Mouse (Mus musculus) hindbrain, embryonic 12.5 days (tissue): Measurements from ENCODE around the gene Syndig1l. TPM values are rescaled to one million over a fixed set of nuclear protein-coding genes. Genes with fewer than 3 reads are reported as not detected.

Experiments used
- ATAC-seq: fragments of 200-750 bp; cut with Nextera tagmentation; 2 replicates; pipeline ENCODE4 v1.8.0; 2017; ENCODE audit warnings: moderate TSS enrichment; ENCODE audit not compliant: low FRiP score
- H3K27ac ChIP-seq: fragments of 300-500 bp; sonication (generic); 2 replicates; pipeline ENCODE4 v1.5.1; 2016; ENCODE audit warnings: mild to moderate bottlenecking
- H3K27me3 ChIP-seq: fragments of 300-500 bp; sonication (generic); 2 replicates; pipeline ENCODE4 v1.6.1; 2016; ENCODE audit warnings: mild to moderate bottlenecking
- H3K36me3 ChIP-seq: fragments of 300-500 bp; sonication (generic); 2 replicates; pipeline ENCODE4 v1.6.1; 2016; ENCODE audit warnings: mild to moderate bottlenecking
- H3K4me1 ChIP-seq: fragments of 300-500 bp; sonication (generic); 2 replicates; pipeline ENCODE4 v1.6.1; 2016
- H3K4me2 ChIP-seq: fragments of 300-500 bp; sonication (generic); replicated peaks from 2 replicates; pipeline ENCODE4 v1.6.1; 2016; ENCODE audit warnings: mild to moderate bottlenecking
- H3K4me3 ChIP-seq: fragments of 300-500 bp; sonication (generic); 2 replicates; pipeline ENCODE4 v1.5.1; 2016; ENCODE audit warnings: mild to moderate bottlenecking
- H3K9ac ChIP-seq: fragments of 300-500 bp; sonication (generic); 2 replicates; pipeline ENCODE4 v1.6.1; 2016; ENCODE audit warnings: mild to moderate bottlenecking, moderate library complexity
- H3K9me3 ChIP-seq: fragments of 300-500 bp; sonication (generic); replicated peaks from 2 replicates; pipeline ENCODE4 v1.6.1; 2016; ENCODE audit warnings: mild to moderate bottlenecking
- WGBS: fragments of 180-500 bp; shearing (Covaris S2); methylation state at CpG from one replicate; pipeline ENCODE4 v1.1.7; 2016; 5-methylcytosine and 5-hydroxymethylcytosine counted together
- polyA plus RNA-seq: library from polyadenylated mRNA; unstranded; fragments of >200 nt; fragmentation: Nextera tagmentation; extraction: Ambion mirVana; gene quantifications from 2 replicates; pipeline ENCODE4 v1.2.1, GENCODE M21; 2016

Gene Syndig1l
- polyA plus RNA-seq, 1 experiment from 2014 or later, result 2.3 TPM

DNA sequence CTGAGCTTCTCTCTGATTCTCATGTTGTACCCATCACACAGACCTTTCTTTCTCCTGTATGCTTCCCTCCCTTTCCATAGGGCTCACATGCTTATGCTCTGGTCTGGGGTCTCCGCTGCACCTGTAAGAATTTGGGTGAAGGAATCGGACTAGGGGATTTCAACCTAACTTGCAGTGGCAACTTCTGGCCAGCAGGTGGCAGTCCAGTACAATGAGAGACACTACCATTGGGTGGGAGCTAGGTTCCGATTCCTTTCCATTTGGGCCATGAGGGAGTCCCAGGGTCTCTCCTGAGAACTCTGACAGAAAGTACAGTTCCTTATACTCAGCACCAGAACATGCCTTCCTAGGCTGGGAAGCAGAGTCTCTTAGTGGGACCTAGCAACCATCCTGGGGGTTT, 44.7 kb downstream of the Syndig1l start:
- WGBS, result 20% methylated on average over 3 of the region's 3 CpGs
- no peak for ATAC-seq

DNA sequence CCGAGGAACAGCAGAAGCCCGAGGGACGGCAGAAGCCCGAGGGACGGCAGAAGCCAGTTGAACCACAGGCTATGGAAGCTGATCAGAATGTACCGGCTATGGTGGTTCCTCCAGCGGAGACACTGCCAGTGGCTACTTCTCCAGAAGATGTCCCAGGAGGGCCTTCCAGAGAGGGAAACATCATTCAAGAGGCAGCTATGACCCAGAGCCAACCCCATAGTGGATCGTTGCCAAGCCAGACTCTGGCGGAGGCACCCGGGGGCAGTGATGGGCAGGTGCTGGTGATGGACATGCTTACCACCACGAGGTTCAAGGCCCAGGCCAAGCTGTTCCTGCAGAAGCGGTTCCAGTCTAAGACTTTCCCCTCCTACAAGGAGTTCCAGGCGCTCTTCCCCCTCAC, 48.4 kb downstream of the Syndig1l start:
- no peaks in the 10 kb centered on the region for H3K4me1 ChIP-seq
- whole genome bisulfite sequencing, result 84% methylated on average over 13 of the region's 13 CpGs
- no peak overlapping the region for H3K4me2 ChIP-seq
- no peak overlapping the region for H3K4me3 ChIP-seq
- no peaks in the 10 kb centered on the region for H3K36me3 ChIP-seq
- no peak overlapping the region for H3K27ac ChIP-seq
- ATAC-seq, result no peak
- H3K9ac ChIP-seq, result no peak overlapping the region
- peaks cover 19% of the 10 kb centered on the region; the same call in 1 of the 2 replicates for H3K27me3 ChIP-seq
- no peaks in the 10 kb centered on the region for H3K9me3 ChIP-seq

More for the DNA sequence above, 44.7 kb downstream of the Syndig1l start:
- no peak overlapping the region for H3K9ac ChIP-seq
- H3K4me1 ChIP-seq, result no peaks in the 10 kb centered on the region
- no peak overlapping the region for H3K27ac ChIP-seq
- H3K4me3 ChIP-seq, result no peak overlapping the region
- peaks cover 19% of the 10 kb centered on the region; the same call in 1 of the 2 replicates for H3K27me3 ChIP-seq
- no peaks in the 10 kb centered on the region for H3K9me3 ChIP-seq
- no peaks in the 10 kb centered on the region for H3K36me3 ChIP-seq
- H3K4me2 ChIP-seq, result no peak overlapping the region

DNA sequence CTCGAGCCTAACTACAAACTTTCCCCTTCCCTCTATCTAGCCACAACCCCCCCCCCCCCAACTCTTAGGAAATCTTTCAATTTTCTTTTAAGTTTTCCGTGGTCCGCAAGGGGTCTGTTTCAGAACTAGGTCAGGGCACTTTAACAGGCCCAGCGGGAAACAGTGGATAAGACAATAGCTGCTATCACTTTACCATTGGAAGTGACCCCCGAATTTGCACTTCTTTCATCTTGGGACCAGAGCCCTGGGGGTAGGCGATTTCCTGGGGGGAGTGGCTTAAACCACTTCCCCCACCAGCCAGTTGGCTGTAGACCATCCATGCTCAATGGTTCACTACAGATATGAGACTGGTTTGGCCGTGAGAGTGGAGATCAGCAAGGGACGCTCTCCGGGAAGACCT, 58.0 kb downstream of the Syndig1l start, which contains the start of gene Vrtn:
Vrtn (plus strand) TSS at position 366 of the 400 bp plus-strand sequence.
- no peaks in the 10 kb centered on the region for H3K9me3 ChIP-seq
- no peak within 1 kb of the TSS for H3K4me2 ChIP-seq
- H3K27ac ChIP-seq, result no peak within 1 kb of the TSS
- no peaks in the 10 kb centered on the region for H3K4me1 ChIP-seq
- H3K27me3 ChIP-seq, result peaks cover 55% of the 10 kb centered on the region
- H3K4me3 ChIP-seq, result no peak within 1 kb of the TSS
- no peak within 1 kb of the TSS for H3K9ac ChIP-seq
- no peaks in the 10 kb centered on the region for H3K36me3 ChIP-seq
- whole genome bisulfite sequencing, result 8% methylated on average over 9 of the region's 9 CpGs
- ATAC-seq, result no peak

DNA sequence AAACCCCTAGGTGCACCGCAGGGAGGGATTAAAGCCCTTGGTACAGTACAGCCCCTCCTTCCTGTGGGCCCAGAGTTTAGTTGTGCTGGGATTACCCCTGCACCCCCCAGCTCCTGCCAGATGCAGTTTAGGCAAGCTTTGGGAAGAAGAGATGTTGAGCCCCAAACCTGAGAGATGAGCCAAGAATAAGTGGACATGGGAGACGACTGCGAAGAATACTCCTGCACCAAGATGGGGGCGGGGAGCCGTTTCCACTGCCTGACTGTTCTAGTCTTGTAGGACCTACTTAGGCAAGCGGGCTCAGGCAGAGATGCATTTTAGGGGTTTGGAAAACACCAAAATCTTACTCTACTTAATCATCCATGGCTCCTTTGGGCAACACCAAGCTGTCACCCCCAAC, 58.4 kb downstream of the Syndig1l start:
- Histone ChIP-seq H3K27ac (no peak overlapping the region), H3K36me3 (no peaks in the 10 kb centered on the region), H3K4me2 (no peak overlapping the region), H3K4me1 (no peaks in the 10 kb centered on the region), H3K27me3 (peaks cover 55% of the 10 kb centered on the region), H3K9ac (no peak overlapping the region), H3K4me3 (no peak overlapping the region), H3K9me3 (no peaks in the 10 kb centered on the region)
- WGBS, result 7% methylated on average over 6 of the region's 6 CpGs
- no peak for ATAC-seq

DNA sequence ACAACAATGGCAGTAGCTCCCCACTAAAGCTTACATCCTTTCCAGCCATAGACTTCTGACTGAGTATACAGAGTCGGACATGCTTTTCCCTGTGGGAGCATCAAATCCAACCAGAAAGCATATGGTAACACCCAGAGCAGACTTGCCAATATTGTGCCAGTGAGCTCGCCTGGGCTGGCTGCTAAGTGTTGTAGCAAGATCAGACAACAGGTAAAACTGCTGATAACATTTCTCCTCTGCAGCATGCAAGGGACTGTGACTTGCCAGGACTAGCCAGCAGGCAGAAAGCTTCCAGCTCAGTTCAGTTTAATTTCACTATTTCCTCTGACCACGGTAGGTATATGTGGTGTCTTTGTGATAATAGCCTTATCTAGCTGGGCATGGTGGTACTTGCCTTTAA, 66.8 kb downstream of the Syndig1l start:
- 80% methylated on average over 3 of the region's 3 CpGs for WGBS
- H3K36me3 ChIP-seq, result no peaks in the 10 kb centered on the region
- no peak overlapping the region for H3K4me2 ChIP-seq
- H3K9me3 ChIP-seq, result no peaks in the 10 kb centered on the region
- no peaks in the 10 kb centered on the region for H3K27me3 ChIP-seq
- ATAC-seq, result no peak
- H3K4me1 ChIP-seq, result no peaks in the 10 kb centered on the region
- H3K4me3 ChIP-seq, result no peak overlapping the region
- H3K27ac ChIP-seq, result no peak overlapping the region
- no peak overlapping the region for H3K9ac ChIP-seq

Other genes with a start within 250 kb of the Syndig1l start
- gene Aldh6a1, start 247.8 kb downstream of the Syndig1l start, polyA plus RNA-seq, result 32.6 and 33.9 TPM in 2 replicates
- 31.1 and 31.8 TPM in 2 replicates for gene Lin52, start 247.4 kb downstream of the Syndig1l start, polyA plus RNA-seq
- 8.3 and 9.4 TPM in 2 replicates for gene Vsx2, start 129.1 kb downstream of the Syndig1l start, polyA plus RNA-seq
- gene Abcd4, start 81.4 kb downstream of the Syndig1l start, polyA plus RNA-seq, result 13.7 and 17.1 TPM in 2 replicates
- not detected in 2 replicates for gene Vrtn, start 57.8 kb downstream of the Syndig1l start, polyA plus RNA-seq
- gene Npc2, start 74.3 kb upstream of the Syndig1l start, polyA plus RNA-seq, result 78.8 and 79.5 TPM in 2 replicates
- gene Isca2, start 74.4 kb upstream of the Syndig1l start, polyA plus RNA-seq, result 135 and 147 TPM in 2 replicates
- gene Ltbp2, start 177.7 kb upstream of the Syndig1l start, polyA plus RNA-seq, result 0.45 and 0.47 TPM in 2 replicates